Mouse (Mus musculus) cortical plate, adult 2 months (tissue): ENCODE results near the gene Tbc1d22a. TPM values are rescaled to one million over a fixed set of nuclear protein-coding genes. Genes with fewer than 3 reads are reported as not detected.

ENCODE experiments used
- H3K27ac ChIP-seq: fragments of 200-500 bp; 2 replicates; pipeline ENCODE4 v1.5.1; 2012; ENCODE audit warnings: low read length, control low read depth, inconsistent platforms; ENCODE audit not compliant: insufficient read depth
- H3K4me1 ChIP-seq: fragments of 200-500 bp; 2 replicates; pipeline ENCODE4 v1.6.1; 2011; ENCODE audit warnings: low read length; ENCODE audit not compliant: control insufficient read depth, insufficient read depth
- H3K4me3 ChIP-seq: fragments of 200-500 bp; 2 replicates; pipeline ENCODE4 v1.5.1; 2011; ENCODE audit warnings: mild to moderate bottlenecking, low read length, control low read depth; ENCODE audit not compliant: insufficient read depth
- CTCF ChIP-seq: fragments of 200-500 bp; IDR thresholded peaks from 2 replicates; pipeline ENCODE4 v1.5.1; 2011; ENCODE audit warnings: mild to moderate bottlenecking, control low read depth, low read length; ENCODE audit not compliant: insufficient read depth; ENCODE audit errors: extremely low read depth
- POLR2A ChIP-seq: fragments of 200-500 bp; IDR thresholded peaks from 2 replicates; pipeline ENCODE4 v1.6.1; 2011; ENCODE audit warnings: mild to moderate bottlenecking, low read length, control low read depth; ENCODE audit not compliant: insufficient read depth; ENCODE audit errors: extremely low read depth
- polyA plus RNA-seq: library from polyadenylated mRNA; depleted of rRNA; stranded (reverse); fragments of >200 nt; gene quantifications from 2 replicates; pipeline ENCODE4 v1.2.3, GENCODE M21; 2012

Tbc1d22a gene
- polyA plus RNA-seq, 1 experiment: 33.9 TPM

- H3K4me1 ChIP-seq: peaks cover 9% of the 10 kb centered on the region
- H3K4me3 ChIP-seq: no peak overlapping the region
- TF ChIP-seq POLR2A: no peak
- TF ChIP-seq CTCF: no peak
- H3K27ac ChIP-seq: no peak overlapping the region
Measured at GRCm38 (mm10) chr15:86234001-86234400, 19.7 kb downstream of the Tbc1d22a start.

DNA sequence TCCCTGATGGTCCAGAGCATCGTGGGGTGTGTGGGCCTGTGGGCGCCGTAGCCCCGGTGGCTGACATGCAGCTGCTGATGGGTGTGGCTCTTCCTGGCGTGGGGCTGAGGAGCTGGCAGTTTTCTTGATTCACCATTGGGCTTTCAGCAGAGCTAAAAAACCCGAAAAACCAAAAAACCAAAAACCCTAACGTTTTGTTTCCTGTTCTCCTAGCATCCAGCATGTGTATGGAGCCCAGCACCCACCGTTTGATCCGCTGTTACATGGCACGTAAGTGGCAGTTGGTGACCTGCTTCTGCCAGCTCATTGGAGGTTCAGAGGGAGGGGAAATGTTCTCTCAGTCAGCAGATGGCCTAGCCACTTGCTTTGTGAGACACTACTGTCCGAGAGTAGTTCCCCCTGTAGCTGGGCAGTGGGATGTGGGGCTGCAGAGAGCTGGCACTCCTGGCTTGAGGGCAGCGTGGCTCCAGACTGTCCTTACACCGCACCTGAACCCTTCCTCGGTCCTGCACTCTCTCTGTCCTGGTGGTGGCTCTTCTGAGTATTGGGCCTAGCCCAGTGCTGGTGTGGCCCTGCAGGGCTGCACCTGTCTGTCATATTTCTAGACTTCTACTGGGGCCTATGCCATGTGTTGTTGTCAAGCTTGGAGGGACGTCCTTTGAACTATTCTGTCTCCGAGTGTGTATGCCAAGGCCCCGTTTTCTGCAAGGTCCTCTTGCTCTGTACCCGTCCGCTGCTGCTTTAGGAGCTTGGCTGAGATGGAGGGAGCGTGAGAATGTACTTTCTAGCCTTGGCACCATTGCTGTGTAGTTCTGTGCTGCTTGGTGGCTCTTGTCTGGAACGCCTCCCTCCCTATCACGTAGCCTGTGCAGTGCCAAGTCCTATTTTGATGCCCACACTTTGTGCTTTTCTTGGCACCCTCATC is 20.5 kb downstream of the Tbc1d22a start:
- TF ChIP-seq CTCF (no peak), POLR2A (0 out of 2 replicates have a peak, but pooled peaks have one; percentile 29)
- Histone ChIP-seq H3K4me1 (peaks cover 9% of the 10 kb centered on the region), H3K4me3 (no peak overlapping the region), H3K27ac (peak overlapping the region; percentile 40; the same call in 1 of the 2 replicates)

DNA sequence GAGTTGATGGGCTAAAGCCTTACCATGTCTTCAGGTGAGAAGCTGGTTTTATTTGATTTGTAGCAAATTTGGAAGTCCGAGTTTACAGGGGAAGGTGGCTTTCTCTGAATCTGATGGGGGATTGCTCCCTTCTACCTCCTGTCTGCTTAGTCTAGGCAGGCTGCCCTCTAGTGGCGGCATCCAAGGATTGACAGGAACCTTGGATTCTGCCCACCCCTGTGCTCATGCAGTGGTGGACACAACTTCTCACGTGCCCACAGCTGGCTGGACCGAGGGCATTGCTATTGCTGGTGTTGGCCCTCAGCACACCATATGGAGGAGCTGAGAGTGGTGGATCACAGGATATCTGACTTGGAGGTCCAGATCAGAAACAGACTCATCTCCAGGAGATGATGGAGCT is 22.0 kb downstream of the Tbc1d22a start:
- no peak overlapping the region for H3K27ac ChIP-seq
- no peak overlapping the region for H3K4me3 ChIP-seq
- H3K4me1 ChIP-seq: peaks cover 9% of the 10 kb centered on the region
- TF ChIP-seq POLR2A (no peak), CTCF (peak; percentile 72)

DNA sequence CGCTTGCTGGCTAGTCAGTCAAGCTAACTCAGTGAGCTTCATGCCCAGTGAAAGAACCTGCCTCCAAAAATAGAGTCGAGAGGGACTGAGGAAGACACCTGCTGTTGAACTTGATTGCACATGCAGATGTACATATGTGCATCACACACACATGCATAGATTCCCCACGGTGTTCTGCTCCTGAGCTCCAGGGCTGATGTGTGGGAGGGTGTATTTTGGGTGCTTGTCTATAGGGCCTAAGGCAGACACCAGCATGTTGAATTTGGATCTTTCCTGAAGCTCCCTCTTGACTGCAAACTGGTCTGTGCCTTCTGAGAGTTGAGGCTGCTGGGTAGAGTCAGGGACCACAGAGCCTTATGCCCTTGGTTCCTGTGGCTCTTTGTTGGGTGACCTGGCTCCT is 23.8 kb downstream of the Tbc1d22a start:
- Histone ChIP-seq H3K4me3 (no peak overlapping the region), H3K4me1 (peaks cover 9% of the 10 kb centered on the region), H3K27ac (no peak overlapping the region)
- TF ChIP-seq POLR2A: no peak
- no peak for TF ChIP-seq CTCF

DNA sequence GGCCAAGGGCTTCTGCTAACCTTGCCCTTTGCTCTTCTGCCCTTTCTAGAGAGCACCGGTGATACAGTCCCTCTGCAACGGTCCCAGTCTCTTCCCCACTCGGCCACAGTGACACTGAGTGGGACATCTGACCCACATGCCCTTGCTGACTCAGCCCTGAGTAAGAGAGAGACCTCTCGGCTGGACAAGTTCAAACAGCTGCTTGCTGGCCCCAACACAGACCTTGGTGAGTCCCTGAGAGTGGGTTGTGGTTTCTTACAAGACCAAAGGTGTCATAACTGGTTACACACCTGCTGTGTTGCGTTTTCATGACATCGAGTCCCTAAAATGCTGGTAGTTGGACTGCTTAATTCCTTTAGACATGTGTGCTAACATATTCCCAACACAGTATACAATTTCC is 24.8 kb downstream of the Tbc1d22a start:
- TF ChIP-seq CTCF (no peak), POLR2A (no peak)
- peaks cover 9% of the 10 kb centered on the region for H3K4me1 ChIP-seq

DNA sequence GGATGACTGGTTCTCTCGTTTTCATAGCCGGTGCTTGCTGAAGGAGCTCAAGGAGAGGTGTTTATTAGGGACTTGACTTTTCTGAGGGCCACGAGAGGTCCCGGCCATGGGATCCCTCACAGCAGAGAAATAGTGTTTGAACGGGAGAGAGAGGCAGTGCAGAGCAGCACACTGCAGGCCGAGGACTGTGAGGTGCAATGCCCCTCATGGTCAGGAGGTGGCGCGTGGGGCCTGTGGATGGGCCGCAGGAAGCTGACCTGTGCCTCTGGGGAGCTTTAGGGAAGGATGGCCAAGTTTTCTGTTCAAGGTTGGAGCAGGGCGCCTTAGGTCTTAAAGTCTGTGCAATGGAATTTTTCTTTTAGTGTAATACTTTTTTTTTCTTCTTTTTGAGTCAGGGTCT is 25.5 kb downstream of the Tbc1d22a start:
- H3K27ac ChIP-seq: no peak overlapping the region
- peaks cover 6% of the 10 kb centered on the region for H3K4me1 ChIP-seq
- TF ChIP-seq POLR2A (no peak), CTCF (peak; percentile 63)
- H3K4me3 ChIP-seq: no peak overlapping the region

More for the DNA sequence above, 24.8 kb downstream of the Tbc1d22a start:
- Histone ChIP-seq H3K27ac (no peak overlapping the region), H3K4me3 (no peak overlapping the region)

DNA sequence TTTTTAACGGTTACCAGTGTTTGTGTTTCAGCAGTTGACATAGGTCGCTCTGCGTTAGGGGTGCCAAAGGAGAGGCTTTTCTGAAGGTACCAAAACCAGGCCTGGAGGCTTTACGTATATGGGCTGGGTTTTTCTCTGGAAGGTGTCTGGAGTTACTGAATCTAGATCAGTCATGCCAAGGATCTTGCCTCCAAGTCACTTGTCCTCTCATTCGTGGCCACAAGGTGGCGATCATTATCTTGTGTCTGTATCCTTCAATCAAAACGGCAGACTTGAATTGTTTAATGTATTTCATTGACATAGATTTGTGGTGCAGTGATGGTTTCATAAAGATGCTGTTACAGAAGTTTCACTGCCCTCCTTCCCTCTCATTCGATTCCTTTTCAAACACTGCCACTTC is 29.4 kb downstream of the Tbc1d22a start:
- no peaks in the 10 kb centered on the region for H3K4me1 ChIP-seq
- TF ChIP-seq CTCF: peak; percentile 71
- TF ChIP-seq POLR2A: no peak
- H3K27ac ChIP-seq: no peak overlapping the region
- no peak overlapping the region for H3K4me3 ChIP-seq

- TF ChIP-seq CTCF: no peak
- TF ChIP-seq POLR2A: no peak
- no peaks in the 10 kb centered on the region for H3K4me1 ChIP-seq
- no peak overlapping the region for H3K27ac ChIP-seq
- no peak overlapping the region for H3K4me3 ChIP-seq
Measured at GRCm38 (mm10) chr15:86244380-86244779, 30.1 kb downstream of the Tbc1d22a start.

- no peak overlapping the region for H3K4me3 ChIP-seq
Measured at GRCm38 (mm10) chr15:86250269-86250668, 36.0 kb downstream of the Tbc1d22a start.

DNA sequence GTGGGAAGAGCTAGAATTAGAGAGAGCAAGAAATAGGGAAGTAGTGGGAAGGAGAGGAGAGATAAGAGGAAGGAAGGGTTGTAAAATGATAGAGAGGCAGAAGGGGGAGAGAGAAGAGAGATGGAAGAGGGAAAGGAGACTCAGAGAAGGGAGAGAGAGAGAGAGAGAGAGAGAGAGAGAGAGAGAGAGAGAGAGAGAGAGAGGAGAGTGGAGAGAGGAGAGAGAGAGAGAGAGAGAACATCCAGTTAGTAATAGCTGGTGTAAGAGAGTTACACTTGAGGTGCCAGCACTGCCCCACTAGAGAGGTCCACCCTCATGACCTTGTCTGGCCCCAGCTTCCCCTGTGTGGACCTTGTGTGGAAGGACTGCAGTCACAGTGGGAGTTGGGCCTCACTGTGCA is 37.9 kb downstream of the Tbc1d22a start:
- Histone ChIP-seq H3K27ac (no peak overlapping the region), H3K4me3 (no peak overlapping the region), H3K4me1 (peaks cover 2% of the 10 kb centered on the region)
- TF ChIP-seq CTCF (no peak), POLR2A (no peak)

More at GRCm38 (mm10) chr15:86250269-86250668, 36.0 kb downstream of the Tbc1d22a start:
- TF ChIP-seq CTCF: peak; percentile 88
- no peak for TF ChIP-seq POLR2A
- Histone ChIP-seq H3K4me1 (no peaks in the 10 kb centered on the region; the same call in 1 of the 2 replicates), H3K27ac (no peak overlapping the region)
